Mouse (Mus musculus): ENCODE measurements around the gene Fiz1.

Fiz1 gene

DNA sequence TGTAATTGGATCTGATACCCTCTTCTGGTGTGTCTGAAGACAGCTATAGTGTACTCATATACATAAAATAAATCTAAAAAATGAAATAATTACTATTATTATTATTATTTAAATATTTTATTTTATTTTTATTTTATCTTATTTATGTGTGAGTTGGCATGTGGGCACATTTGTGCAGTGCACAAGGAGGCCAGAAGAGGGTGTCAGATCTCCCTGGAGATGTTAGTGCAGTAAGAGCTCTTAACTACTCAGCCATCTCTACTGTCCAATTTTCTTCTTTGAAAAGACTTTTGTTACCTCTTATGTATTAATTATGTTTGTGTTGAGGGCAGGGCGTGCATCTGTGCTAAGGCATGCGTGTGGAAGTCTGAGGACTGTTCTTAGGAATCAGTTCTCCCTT lies 14.6 kb downstream of the Fiz1 start:
- no peak for DNase-seq (ENCODE audit: low spot score in 2 of 2)

DNA sequence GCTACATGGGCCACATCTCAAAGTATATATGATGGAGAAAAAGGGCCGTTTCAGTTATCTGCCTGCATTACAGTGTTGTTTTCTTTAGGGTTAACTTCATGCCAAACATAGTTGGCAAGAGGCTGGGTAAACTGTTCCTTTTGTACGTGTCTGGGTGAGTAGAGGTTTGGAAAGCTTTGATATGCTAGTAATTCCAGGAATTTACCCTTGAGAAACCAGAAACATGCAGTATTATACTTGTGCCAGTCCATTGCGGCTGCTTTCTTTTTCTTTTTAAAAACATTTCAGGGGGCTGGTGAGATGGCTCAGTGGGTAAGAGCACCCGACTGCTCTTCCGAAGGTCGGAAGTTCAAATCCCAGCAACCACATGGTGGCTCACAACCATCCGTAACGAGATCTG lies 17.6 kb downstream of the Fiz1 start:
- DNase-seq (ENCODE audit: low spot score in 2 of 2) = no peak

DNA sequence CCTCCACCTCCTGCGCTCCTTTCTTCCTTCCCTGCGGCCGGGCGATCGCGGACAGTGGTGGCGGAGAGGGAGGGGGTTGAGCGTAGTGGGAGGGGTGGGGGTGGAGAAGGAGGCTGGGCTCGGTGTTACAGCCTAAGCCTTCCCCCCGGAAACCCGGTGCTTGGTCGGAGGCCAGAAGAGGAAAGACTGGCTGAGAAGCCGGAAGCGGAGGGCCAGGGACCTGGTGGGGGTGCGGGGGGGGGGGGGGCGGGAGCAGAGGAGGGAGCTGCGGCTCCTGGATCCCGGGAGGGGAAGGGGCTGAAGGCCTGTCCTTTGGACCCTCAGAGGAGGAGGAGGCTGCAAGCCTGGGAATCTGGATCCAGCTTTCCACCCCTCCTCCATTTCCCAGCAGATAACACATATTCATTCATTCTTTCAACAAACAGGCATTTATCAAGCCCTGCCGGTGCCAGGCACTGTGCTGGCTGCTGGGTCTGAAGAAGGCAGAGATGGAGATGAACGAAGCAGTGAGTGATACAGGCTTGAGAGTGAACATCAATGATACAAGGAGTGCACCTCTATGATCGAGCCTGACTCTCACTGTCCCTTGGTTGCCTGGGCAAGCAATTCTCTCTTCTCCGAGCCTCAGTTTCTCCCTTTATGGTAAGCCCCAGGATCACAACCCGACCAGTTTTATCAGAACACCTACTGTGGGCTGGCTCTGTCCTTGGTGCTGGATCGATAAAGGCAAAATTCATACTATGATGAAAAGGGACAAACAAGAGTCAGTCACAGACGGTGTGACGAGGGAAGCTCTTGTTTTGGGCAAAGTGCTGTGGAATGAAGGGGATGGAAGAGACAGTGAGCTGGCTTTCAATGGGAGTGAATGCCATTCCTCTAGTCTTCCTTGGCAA lies 18.2 kb downstream of the Fiz1 start, which contains the start of gene Zfp579:
Gene Zfp579 (minus strand): TSS at position 156 of the 893 bp plus-strand sequence.
- peak; percentile 89 to 93 for DNase-seq (ENCODE audit: low spot score in 2 of 2)

DNA sequence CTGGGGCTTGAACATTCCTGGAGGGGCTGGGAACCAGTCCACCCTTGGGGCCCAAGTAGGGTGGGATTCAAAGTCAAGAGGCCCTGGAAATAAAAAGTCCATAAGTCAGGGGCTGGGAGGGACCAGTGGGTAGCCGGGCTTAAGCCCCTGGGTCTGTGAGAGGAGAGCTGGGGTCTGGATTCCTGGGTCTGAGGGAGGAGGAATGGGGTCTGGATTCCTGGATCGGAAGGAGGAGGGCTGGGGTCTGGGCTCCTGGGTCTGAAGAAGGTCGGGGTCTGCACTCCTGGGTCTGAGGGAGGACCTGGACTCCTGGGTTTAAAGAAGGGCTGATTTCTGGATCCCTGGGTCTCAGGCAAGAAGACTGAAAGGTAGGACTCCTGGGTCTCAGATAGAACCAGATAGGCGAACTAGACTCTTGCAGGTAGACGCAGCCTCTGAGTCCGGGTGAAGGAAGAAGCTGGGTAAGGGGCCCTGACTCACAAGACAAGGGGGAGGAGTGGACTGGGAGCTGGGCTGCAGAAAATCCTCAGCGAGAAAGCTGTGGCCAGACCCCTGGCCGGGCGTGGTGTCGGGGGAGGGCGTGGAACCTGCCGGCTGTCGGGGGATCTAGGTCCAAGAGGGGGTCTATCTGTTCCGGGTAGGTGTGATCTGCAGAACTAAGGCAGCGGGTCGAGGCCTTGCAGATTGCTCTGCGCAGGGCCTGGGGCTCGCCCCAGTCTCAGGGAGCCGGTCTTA lies 19.1 kb downstream of the Fiz1 start:
- no peak for DNase-seq (ENCODE audit: low spot score in 2 of 2)

DNA sequence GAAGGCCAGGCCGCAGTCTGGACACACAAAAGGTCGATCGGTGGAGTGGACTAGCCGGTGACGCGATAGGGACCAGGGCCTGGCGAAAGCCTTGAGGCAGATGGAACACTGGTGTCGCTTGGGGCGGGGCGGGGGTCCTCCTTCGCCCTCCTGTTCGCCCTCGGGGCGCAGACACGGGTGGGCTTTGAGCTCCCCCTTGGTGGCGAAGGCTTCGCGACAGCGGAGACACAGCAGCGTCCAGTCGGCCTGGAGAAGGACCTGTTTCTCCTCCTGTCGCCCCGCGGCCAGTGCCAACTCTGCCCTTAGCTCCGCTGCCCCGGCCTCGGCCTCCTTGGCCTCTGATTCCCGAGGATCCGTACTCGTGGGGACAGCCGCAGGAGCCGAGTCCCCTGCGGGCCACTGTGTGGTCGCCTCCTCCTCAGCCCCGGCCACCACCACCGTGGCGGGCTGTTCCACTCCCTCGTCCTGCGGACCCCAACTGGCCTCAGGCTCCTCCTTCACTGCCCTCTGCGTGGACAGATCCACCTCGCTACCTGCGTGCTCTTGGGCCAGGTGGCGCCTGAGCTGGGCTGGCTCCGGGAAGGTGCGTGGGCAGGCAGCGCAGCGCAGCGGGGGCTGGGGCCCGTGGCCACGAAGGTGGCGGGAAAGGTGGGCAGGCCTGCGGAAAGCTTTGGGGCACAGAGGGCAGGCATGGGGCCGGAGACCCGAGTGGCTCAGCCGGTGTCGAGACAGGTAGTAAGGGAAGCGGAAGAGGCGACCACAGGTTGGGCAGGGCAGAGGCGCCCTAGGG lies 20.3 kb downstream of the Fiz1 start:
- DNase-seq (ENCODE audit: low spot score in 2 of 2) = no peak

DNA sequence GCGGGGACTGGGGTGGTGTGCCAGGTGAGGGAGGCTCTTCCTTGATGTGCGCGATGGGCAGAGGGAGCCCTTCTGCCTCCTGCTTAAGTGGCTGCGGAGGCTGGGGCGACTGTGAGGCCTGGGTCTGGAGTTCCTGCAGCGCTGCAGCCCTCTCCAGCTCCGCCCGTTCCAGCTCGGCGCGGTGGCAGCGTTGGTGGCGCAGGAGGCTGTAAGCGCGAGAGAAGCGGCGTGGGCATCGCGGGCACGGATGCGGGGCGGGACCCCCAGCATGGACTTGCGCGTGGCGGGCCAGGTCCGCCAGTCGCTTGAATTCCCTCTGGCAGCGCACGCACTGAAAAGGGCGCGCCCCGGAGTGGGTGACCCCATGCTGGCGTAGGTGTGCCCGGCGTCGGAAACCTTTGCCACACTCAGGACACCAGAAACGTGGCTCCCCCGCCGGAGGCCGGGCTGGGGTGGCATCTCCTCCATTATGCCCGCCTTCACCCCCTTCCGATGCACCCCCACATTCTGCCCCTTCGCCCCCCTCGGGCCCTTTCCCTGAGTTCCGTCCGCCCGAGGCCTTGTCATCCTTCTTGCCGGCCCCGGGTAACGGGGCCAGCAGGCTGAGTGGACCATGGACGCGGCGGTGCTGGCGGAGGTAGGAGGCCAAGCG lies 21.0 kb downstream of the Fiz1 start:
- no peak for DNase-seq (ENCODE audit: low spot score in 2 of 2)

DNA sequence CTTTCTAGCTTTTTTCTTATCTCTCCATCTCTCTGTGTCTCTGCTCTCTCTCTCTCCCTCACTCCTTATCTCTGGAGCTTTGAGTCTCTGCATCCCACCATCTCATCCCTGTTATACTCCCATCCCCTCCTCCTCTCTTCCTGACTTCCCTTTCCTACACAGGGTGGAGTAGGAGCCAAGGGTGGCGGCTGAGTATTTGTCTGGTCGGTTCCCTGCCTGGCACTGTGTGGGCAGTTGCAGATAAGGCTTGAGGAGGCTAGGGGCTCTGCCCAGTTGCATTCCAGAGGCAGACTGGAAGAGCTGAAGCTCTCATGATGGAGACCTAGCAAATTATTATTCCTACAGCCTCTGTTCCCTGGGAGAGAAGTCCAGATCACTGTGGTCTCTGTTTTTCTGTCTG lies 26.2 kb downstream of the Fiz1 start:
- DNase-seq (ENCODE audit: low spot score in 2 of 2) = no peak

DNA sequence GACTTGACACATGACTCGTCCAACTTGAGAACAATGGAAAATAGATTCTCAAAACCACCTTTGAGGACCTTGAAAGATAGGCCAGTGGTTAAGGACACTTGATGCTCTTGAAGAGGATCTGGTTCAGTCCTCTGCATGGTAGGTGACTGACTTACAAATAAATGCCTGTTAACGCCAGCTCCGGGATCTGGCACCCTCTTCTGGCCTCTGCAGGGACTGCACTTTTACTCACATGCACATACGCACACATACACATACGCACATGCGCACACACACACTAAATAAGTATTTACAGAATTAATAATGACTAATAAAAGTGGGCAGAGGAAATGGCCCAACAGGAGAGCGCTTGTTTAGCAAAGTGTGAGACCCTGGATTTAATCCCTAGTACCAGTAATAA lies 37.7 kb downstream of the Fiz1 start:
- DNase-seq (ENCODE audit: low spot score in 2 of 2) = no peak

DNA sequence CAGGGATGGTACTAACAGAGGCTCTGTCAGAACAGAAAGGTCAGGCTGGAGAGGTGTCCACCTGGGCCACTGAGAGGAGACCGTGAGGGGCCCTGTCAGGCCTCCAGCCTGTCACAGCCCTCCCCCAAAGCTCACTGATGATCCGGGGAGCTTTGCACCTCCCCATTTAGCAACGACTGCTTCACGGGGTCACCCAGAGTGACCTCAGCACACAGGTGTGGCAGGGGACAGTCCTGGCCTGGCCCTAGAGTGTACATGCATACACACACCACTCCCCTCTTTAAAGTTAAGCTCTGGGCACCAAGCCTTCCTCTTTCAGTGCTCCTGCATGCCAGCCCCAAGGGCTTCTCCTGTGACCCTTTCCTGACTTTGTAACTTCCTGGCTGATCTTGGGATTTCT lies 39.0 kb downstream of the Fiz1 start:
- no peak for DNase-seq (ENCODE audit: low spot score in 2 of 2)

DNA sequence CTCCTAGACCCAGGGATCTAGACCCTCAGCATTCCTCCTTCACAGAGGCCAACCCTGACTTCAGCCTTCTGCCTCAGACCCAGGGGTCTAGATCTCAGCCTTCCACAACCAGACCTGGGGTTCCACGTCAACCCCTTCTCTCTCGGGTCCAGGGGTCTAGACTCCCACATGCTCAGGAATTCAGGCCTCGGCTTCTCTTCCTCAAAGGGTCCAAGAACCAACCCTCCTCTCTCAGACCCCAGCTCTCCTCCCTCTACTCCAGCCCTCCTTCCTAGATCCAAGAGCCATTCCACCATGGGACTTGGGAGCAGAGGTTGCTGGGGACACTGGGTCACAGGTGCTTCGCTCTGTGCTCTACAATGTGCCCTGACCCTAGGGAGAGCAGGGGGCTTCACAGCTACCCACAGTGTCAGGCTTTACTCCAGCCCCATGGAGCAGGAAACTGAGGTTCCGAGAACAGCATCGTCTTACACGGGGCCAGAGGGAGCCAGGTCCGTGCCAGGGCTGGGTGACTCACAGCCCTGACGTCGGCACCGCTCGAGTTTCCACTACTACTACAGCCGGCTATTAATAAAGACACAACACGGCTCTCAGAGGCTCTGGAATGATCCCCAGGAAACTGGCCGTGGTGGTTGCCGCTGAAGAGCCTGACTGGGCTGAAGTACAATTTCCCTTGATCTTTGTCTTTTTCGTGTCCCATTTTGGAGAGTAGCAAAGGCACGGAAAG lies 42.0 kb downstream of the Fiz1 start:
- no peak for DNase-seq (ENCODE audit: low spot score in 2 of 2)

DNA sequence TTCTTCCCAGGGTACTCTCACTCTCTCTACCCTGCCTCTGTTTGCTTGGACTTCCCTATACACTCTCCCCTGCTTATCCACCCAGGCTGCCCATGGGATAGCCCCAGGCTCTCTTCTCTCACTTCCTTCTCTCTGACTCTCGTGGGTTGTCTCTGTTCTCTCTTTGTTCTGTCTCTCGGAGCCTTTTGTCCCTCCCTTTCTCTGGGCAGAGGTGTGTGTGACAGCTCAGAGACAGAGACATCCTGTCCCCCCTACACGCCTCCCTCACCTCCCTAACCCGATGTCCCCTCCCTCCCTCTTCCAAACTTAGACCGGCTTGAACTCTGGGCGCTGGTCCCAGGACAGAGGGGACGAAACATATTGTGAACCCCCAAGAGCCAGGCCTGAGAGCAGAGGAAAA lies 42.8 kb downstream of the Fiz1 start:
- no peak for DNase-seq (ENCODE audit: low spot score in 2 of 2)

DNA sequence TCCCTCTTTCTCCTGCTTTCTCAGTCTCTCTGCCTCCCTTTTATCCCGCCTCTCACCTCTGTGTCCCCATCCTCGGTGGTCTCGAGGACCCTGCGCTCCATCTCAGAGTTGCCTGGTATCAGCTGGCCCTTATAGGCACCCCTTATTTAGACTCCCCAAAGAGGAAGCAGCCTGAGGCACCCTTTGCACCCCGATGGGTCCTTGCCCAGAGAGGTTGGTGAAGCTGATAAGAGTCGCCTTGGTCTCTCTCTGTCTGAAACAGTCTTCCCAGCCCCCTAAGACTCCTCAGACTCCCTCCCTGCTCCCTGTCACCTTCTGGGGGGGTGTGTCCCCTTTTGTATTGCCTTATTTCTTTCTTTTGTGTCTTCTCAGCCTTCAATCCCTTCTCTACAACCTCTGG lies 43.4 kb downstream of the Fiz1 start, which contains the start of gene Sbk3:
Gene Sbk3 (minus strand): TSS at position 101 of the 400 bp plus-strand sequence.
- no peak for DNase-seq (ENCODE audit: low spot score in 2 of 2)

DNA sequence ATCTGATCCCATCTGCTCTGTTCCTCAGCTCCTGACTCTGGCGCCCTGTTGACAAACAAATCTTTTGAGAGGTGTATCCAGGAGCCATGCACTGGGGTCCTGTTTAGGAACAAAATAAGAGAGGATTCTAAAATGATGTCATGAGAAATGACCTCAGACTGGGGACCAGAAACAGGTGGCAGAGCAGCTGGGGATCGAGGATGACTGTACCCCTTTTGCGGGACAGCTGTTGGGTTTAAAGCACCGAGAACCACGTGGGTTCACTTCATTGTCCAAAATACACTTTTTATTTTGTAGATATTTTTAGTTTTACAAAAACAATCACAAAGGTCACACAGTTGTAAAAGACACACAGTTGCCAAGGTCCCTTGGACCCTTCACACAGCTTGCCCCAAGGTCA lies 49.5 kb downstream of the Fiz1 start:
- no peak for DNase-seq (ENCODE audit: low spot score in 2 of 2)

DNA sequence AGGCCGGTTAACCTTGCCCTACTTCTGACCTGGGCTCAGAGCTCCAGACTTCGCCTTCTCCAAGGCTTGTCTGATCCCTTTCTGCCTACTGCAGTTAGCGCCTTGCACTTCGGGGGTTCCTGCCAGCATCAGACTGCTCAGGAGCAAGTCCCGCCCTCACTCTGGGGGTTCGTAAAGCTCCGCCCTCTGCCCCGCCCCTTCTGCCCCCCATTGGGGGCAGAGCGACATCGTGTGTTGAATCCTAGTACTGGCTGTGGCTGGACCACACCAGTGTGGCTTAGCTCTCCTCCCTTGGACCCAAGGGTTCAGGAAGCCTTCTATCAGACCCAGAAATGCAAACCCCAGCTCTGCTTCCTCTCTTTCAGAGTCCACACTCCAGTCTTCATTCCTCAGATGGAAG lies 50.2 kb downstream of the Fiz1 start, which contains the start of gene Sbk2:
Gene Sbk2 (minus strand): TSS at position 135 of the 400 bp plus-strand sequence.
- DNase-seq (ENCODE audit: low spot score in 2 of 2) = peak; percentile 58 to 68

DNA sequence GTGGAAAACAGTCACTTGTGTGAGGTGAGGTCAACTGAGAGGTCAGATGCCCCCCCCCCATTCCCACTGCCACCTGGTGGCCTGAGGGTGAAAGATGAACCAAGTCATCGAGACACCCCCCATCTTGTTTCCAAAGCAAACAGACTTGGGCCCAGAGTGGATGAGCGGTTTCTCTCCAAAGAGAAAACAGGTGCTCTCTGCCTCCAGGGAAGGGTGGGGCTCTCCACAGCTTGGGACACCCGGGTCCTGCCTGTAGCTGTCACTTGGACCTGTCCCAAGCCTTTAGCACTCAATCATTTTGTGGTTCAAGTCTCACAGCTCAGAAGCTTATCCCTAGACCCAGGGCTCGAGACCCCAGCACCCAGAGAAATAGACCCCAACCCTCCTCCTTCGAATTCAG lies 51.0 kb downstream of the Fiz1 start:
- DNase-seq (ENCODE audit: low spot score in 2 of 2) = no peak

DNA sequence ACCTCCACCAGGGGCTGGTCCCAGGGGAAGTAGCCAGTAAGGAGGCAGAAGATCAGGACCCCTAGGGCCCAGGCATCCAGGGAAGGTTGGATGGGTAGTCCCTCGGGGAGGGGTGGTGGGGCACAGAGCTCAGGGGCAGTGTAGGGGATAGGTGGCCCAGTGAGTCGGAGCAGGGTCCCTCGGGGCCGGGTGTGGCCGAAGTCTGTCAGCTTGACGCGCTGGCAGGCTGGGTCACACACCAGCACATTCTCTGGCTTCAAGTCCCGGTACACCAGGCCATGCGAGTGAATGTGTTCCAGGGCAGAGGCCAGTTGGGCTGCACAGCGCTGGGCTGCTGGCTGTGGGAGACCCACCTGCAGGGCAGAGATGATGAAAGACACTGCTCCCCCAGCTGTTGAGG lies 57.1 kb downstream of the Fiz1 start:
- no peak for DNase-seq (ENCODE audit: low spot score in 2 of 2)
